Mouse (Mus musculus) NIH3T3 (cell line): ENCODE measurements around the gene Mthfd1l.

Experiments used
- DNase-seq: peaks from one replicate; pipeline ENCODE4 v3.0.0-alpha.2; 2012; ENCODE audit warnings: low read depth

The Mthfd1l gene

GRCm38 (mm10) chr10:4120708-4121107, 147.8 kb downstream of the Mthfd1l start:
- DNase-seq = peak; percentile 85

- DNase-seq = peak; percentile 74
Observed at GRCm38 (mm10) chr10:4121197-4121596, 148.3 kb downstream of the Mthfd1l start.

DNA sequence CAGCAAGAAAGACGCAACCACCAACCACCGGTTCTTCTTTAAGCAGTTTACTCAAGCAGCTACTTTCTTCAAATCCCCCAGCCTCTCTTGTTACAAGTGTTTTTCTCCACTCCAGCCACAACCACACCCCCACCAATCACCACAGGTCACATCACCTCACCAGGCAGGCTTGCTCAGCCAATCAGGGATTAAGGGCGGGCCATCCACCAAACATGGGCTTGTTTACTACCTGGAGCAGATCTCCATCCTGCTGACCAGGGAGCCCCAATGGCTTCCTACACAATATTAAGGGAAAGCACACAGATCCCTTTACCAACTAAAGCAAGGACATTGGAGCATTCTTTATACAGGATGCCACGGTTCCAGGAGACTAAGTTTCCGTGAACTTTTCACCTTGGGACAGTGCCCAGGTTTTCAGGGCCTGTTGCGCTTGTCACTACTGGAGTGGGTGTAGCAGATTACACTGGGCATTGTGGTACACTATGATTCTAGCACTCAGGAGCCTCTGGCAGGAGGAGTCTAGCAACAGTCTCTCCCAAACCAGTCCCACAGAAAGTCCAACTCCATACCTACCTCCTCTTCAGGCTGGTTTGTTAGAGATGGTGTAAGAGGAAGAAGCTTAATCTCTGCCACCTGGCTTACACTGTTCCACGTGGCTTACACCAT, 150.5 kb downstream of the Mthfd1l start:
- peak; percentile 43 for DNase-seq

DNA sequence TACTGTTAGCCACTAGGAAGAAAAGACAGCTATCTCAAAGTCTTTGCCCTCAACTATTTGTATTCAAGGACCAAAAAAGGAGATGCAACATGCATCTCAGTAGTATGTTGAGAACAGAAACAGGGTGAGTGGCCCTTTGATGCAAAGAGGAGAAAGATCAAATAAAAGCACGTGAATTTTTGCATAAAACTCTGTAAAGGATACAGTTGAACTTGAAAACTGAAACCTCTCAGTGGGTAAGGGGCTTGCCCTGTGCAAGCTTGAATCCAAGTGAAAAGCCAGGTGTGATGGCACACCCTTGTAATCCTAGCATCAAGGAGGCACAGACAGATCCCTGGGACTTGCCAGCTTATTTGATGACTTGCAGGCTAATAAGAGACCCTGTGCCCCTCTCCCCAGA, 151.2 kb downstream of the Mthfd1l start:
- no peak for DNase-seq

GRCm38 (mm10) chr10:4125232-4125631, 152.3 kb downstream of the Mthfd1l start:
- no peak for DNase-seq

- no peak for DNase-seq
Observed at GRCm38 (mm10) chr10:4126335-4127012, 153.6 kb downstream of the Mthfd1l start.

- peak; percentile 20 for DNase-seq
Observed at GRCm38 (mm10) chr10:4128411-4128810, 155.5 kb downstream of the Mthfd1l start.

DNA sequence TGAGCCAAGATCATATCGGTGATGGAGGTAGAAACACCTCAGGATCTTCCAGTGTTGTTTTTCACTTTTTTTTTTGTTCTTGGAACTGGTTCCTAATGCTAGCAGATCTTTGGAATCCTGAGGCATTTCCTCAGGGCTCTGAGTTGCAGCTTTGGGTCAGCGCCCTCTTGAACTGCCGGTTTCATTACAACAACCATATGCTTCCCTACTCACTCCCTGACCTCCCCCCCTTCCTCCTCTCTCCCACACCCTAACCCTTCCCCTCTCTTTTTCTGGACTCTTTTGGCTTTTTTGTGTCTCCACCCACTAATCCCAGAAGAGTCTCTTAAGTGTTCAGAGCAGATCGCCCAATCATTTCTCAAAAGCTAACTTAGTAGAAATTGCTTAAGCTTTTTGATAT, 156.0 kb downstream of the Mthfd1l start:
- DNase-seq = peak; percentile 64

DNA sequence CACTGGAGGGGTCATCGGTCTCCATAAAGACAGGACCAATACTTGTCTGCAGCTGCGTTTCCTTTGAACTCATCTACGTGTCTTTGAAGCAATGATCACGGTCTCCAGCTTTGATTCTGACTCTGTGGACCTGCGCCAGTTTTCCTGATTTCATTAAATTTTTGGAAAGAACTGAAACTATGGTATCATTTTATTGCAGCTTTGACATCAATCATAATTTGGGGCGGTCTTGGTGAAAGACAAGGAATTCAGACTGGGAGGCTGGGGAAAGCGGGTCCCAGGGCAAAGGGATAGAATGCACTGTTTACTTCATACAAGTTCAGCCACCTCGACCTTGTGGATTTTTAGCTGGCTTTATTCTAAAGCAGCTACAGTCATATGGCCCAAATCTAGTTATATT, 156.5 kb downstream of the Mthfd1l start:
- peak; percentile 75 for DNase-seq

DNA sequence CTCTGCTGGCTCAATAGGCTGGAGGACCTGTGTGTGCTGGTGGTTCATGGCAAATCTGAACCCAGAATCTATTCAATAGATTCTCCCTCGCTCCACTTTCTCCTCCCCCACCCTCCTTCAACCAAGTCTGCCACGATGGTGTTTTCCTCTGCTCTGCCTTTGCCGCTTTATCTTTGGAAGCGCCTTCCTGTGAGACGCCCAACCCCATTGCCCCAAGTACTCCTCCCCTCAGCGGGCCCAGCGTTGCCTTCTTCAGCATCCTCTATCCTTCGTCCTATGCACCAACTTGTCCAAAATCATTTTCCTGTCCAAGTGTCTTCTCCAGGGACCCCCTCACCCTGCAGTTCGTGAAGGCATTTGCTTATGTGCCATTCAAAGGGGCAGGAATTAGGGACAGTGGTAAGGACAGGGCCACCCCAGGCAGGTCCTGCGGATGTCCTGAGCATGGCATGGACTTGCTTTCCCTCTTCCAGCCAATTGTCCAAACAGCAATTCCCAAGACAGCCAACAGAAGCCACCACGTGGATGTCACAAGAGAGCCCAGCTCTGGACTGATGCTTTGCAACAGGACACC, 157.2 kb downstream of the Mthfd1l start:
- DNase-seq = no peak

- DNase-seq = no peak
Observed at GRCm38 (mm10) chr10:4132735-4133134, 159.8 kb downstream of the Mthfd1l start.

DNA sequence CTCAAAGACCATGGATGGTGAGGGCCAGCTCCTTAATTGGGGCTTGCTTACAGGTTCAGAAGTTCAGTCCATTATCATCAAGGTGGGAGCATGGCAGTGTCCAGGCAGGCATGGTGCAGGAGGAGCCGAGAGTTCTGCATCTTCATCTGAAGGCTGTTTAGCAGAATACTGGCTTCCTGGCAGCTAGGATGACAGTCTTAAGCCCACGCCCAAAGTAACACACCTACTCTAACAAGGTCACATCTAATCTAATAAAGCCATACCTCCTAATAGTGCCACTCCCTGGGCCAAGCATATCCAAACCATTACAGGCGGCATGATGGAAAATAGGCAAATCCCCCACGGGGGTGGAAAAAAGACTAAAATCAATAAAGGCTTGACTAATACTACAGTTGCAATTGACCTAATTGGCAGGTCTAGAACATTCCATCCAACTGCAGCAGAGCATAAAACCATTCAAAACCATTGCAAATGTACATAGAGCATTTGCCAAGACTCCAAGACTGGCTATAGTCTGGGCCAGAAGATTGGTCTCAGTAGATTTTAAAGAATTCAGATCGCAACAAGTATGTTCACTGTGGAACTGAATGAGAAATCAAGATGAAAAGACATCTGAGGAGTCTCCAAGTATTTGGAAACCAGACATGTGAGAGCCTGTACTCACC, 162.3 kb downstream of the Mthfd1l start:
- DNase-seq = peak; percentile 9

GRCm38 (mm10) chr10:4139531-4139930, 166.6 kb downstream of the Mthfd1l start:
- no peak for DNase-seq

- DNase-seq = no peak
Observed at GRCm38 (mm10) chr10:4141689-4142088, 168.8 kb downstream of the Mthfd1l start.

GRCm38 (mm10) chr10:4142816-4143215, 169.9 kb downstream of the Mthfd1l start:
- DNase-seq = no peak

DNA sequence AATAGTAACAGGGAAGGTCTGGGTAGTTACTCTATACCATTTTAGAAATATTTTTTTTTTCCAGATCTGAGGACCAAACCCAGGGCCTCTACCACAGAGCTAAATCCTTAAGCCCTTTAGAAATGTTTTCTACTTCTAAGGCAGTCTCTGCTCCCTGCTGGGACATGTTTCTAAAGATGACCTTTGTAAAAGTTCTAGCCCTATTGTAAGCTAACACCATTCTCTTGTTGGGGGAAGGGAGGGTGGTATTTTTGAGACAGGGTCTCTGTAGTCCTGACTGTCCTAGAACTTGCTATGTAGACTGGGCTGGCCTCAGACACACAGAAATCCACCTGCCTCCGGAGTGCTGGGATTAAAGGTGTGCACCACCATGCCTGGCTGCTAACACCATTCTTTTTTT, 170.5 kb downstream of the Mthfd1l start:
- no peak for DNase-seq

DNA sequence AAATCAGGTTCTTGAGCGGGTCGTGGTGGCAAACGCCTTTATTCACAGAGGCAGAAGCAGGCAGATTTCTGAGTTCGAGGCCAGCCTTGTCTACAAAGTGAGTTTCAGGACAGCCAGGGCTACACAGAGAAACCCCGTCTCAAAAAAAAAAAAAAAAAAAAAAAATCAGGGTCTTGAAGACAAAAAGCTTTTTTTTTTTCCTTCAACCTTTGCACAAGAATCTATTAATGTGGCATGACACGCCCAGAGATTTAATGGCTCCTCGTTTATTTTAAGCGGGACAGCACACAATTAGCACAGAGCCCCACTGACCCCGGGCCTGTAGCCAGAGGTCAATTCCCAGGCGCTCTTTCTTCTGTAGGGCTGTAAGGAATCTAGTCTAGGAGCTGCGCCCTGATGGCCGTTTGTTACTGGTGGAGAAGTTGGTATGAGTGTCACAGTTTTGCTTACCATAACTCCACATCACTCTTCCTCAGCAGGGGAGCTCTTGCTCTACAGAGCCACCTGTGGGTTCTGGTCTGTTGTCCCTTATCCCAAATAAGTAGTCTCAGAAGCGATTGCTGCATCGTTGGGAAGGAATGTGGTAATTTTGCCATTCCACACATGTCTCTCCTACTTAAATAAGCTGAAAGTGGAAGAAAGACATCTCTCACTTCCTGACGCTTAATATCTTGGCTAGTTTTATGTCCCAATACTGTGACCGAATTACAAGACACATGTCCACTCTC, 172.3 kb downstream of the Mthfd1l start:
- no peak for DNase-seq

GRCm38 (mm10) chr10:4146947-4147346, 174.0 kb downstream of the Mthfd1l start:
- no peak for DNase-seq

DNA sequence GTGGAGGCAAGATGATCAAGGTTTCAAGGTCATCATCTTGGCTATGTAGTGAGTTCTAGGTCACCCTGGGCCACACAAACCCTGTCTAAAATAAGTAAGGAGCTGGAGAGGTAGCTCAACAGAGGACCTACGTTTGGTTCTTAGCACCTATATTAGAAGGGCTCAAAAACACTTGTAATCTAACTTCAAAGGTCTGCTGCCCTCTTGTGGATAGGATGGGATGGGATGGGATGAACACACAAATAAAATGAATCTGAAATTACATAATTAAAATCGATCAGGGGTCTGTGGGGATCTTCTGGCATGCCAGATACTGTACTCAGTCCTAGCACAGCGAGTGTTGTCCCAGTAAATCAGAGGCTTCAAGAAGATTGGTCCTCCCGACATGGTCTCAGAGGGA, 178.2 kb downstream of the Mthfd1l start:
- peak; percentile 54 for DNase-seq

GRCm38 (mm10) chr10:4151862-4152776, 179.2 kb downstream of the Mthfd1l start:
- DNase-seq = no peak

DNA sequence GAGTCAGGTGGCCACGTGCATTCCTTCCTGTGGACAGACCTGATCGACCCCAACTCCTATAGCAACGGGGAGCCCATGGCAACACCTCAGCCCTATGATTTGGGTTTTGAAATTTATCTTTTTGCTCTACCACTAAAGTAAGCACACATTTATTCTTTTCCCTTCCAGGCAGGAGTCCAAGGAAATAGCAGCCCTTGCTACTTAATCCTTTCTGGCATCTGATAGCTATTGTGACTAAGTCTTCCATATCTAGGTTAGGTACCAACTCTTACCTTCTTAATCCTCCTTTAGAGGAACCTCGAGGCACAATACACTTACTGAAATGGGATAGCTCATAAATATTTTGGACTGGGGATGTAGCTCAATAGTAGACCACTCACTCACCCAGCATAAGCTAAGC, 180.1 kb downstream of the Mthfd1l start:
- peak; percentile 51 for DNase-seq
